Mouse (Mus musculus): ENCODE data around the gene Hoxa6. TPM values are rescaled to one million over a fixed set of nuclear protein-coding genes. Genes with fewer than 3 reads are reported as not detected.
A peak's percentile ranks its signal among the peaks of the same experiment; 100 is the strongest.

The Hoxa6 gene
- polyA plus RNA-seq, 1 experiment from 2014 or later = not detected

GRCm38 (mm10) chr6:52223939-52224760 is 15.6 kb upstream of the Hoxa6 start:
- WGBS = 1% methylated on average over 24 of the region's 24 CpGs
- H3K4me2 ChIP-seq (replicated peaks) = no peak overlapping the region

DNA sequence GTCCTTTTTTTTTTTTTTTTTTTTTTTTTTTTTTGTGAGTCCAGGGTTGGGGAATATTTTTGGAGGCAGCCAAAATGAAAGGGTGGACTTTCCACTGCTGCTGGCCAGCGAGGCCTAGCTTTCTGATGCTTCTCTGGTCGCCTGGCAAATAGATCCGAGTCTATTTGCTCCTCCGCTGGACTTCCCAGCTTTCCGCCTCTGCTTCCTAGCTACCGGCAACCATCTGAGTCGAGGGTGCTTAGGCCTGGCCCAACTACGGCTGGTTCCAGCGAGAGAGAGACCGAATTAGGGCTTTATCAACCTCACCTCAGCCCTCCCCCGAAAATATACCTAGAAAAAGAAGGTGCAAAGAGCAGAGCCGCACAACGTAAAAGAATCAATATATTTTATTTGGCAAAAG is 14.2 kb upstream of the Hoxa6 start:
- 8% methylated on average over 13 of the region's 13 CpGs for WGBS
- ATAC-seq (ENCODE audit: insufficient number of reproducible peaks, insufficient read depth, low FRiP score, low TSS enrichment) = no peak
- no peak overlapping the region for H3K9ac ChIP-seq

More at GRCm38 (mm10) chr6:52223939-52224760, 15.6 kb upstream of the Hoxa6 start:
- Histone ChIP-seq H3K4me3 (no peak overlapping the region), H3K27ac (no peak overlapping the region), H3K36me3 (no peaks in the 10 kb centered on the region), H3K4me1 (no peaks in the 10 kb centered on the region), H3K27me3 (peaks cover 95% of the 10 kb centered on the region), H3K9ac (no peak overlapping the region), H3K9me3 (no peaks in the 10 kb centered on the region)
- no peak for ATAC-seq (ENCODE audit: insufficient number of reproducible peaks, insufficient read depth, low FRiP score, low TSS enrichment)

GRCm38 (mm10) chr6:52221993-52222685 is 13.6 kb upstream of the Hoxa6 start:
- Histone ChIP-seq H3K9ac (no peak overlapping the region), H3K27ac (no peak overlapping the region), H3K4me2 (replicated peaks) (peak overlapping the region; percentile 84), H3K4me3 (peak overlapping the region; percentile 48; the same call in 1 of the 2 replicates), H3K9me3 (no peaks in the 10 kb centered on the region), H3K36me3 (no peaks in the 10 kb centered on the region), H3K4me1 (peaks cover under 1% of the 10 kb centered on the region; the same call in 1 of the 2 replicates), H3K27me3 (peaks cover 98% of the 10 kb centered on the region)
- ATAC-seq (ENCODE audit: insufficient number of reproducible peaks, insufficient read depth, low FRiP score, low TSS enrichment) = no peak
- WGBS = 5% methylated on average over 21 of the region's 21 CpGs

More for the DNA sequence above, 14.2 kb upstream of the Hoxa6 start:
- H3K9me3 ChIP-seq = no peaks in the 10 kb centered on the region
- no peak overlapping the region for H3K4me2 ChIP-seq (replicated peaks)
- H3K27me3 ChIP-seq = peaks cover 98% of the 10 kb centered on the region
- no peaks in the 10 kb centered on the region for H3K4me1 ChIP-seq
- H3K36me3 ChIP-seq = no peaks in the 10 kb centered on the region
- H3K27ac ChIP-seq = no peak overlapping the region
- H3K4me3 ChIP-seq = no peak overlapping the region

DNA sequence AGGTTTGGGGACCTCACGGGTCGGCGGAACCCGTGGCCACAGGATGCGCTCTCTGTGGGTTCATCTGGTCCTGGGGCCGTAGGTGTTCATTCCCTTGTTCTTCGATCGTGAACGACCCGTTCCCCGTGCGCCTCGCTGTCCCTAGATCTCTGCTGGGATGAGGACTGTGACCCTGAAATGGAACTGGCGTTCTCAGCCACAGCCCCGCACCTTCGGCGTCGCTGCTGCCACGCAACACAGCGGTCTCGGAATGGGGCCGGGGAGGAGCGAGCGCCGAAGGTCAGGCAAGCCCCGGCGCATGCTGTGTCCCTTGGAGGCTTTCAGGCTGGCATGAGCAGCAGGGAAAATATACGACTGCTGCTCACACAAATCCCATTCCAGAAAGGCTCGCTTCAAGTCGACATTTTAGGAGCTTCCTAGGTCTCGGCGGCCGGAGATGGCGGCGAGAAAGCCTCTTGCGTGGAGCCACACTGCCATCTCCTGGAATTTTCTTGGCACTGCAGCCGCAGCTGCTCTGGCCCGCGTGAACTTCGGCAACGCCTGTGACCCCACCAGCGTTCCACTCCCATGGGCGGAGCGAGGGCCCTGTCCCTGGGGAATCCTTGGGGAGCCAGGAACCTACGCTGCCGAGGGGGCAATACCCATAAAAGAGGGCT is 12.9 kb upstream of the Hoxa6 start, which contains the start of gene Hoxa7:
TSS of gene Hoxa7 (minus strand) at position 518 of the 656 bp plus-strand sequence.
- peak within 1 kb of the TSS; percentile 48 for H3K4me3 ChIP-seq
- H3K9me3 ChIP-seq = no peaks in the 10 kb centered on the region
- no peaks in the 10 kb centered on the region for H3K36me3 ChIP-seq
- ATAC-seq (ENCODE audit: insufficient number of reproducible peaks, insufficient read depth, low FRiP score, low TSS enrichment) = no peak
- WGBS = 2% methylated on average over 46 of the region's 46 CpGs
- H3K4me1 ChIP-seq = peaks cover 5% of the 10 kb centered on the region
- H3K27me3 ChIP-seq = peaks cover 98% of the 10 kb centered on the region
- no peak within 1 kb of the TSS for H3K27ac ChIP-seq
- peak within 1 kb of the TSS; percentile 84 for H3K4me2 ChIP-seq (replicated peaks)
- H3K9ac ChIP-seq = peak within 1 kb of the TSS; percentile 54

DNA sequence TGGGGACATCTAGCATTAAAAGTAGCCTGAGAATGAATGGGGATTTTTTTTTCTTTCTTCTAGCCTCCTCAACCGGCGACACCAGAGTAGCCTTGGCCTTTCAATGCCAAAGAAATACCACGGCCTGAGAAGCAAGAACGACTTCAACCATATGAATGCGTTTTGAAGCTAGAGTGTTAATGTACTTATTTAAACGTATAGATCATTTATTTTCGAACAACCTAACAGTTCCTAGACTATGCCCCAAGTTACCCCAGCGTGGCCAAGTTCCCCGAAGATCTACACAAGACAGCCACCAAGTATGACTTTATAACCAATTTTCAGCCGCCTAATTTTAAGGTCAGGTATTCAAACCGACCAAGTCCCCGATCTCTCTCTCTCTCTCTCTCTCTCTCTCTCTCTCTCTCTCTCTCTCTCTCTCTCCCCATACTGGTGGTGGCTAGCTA is 12.4 kb upstream of the Hoxa6 start:
- Histone ChIP-seq H3K27me3 (peaks cover 98% of the 10 kb centered on the region), H3K4me3 (peak overlapping the region; percentile 48), H3K9ac (no peak overlapping the region), H3K4me2 (replicated peaks) (peak overlapping the region; percentile 84), H3K27ac (no peak overlapping the region), H3K4me1 (peaks cover 5% of the 10 kb centered on the region), H3K36me3 (no peaks in the 10 kb centered on the region), H3K9me3 (no peaks in the 10 kb centered on the region)
- ATAC-seq (ENCODE audit: insufficient number of reproducible peaks, insufficient read depth, low FRiP score, low TSS enrichment) = no peak
- 6% methylated on average over 12 of the region's 12 CpGs for WGBS

GRCm38 (mm10) chr6:52220003-52220864 is 11.7 kb upstream of the Hoxa6 start:
- H3K4me2 ChIP-seq (replicated peaks) = no peak overlapping the region
- H3K27me3 ChIP-seq = peaks cover 98% of the 10 kb centered on the region
- no peak for ATAC-seq (ENCODE audit: insufficient number of reproducible peaks, insufficient read depth, low FRiP score, low TSS enrichment)
- peaks cover 5% of the 10 kb centered on the region for H3K4me1 ChIP-seq
- H3K9me3 ChIP-seq = no peaks in the 10 kb centered on the region
- no peak overlapping the region for H3K4me3 ChIP-seq
- no peaks in the 10 kb centered on the region for H3K36me3 ChIP-seq
- H3K27ac ChIP-seq = no peak overlapping the region
- H3K9ac ChIP-seq = no peak overlapping the region
- WGBS = 13% methylated on average over 32 of the region's 32 CpGs

DNA sequence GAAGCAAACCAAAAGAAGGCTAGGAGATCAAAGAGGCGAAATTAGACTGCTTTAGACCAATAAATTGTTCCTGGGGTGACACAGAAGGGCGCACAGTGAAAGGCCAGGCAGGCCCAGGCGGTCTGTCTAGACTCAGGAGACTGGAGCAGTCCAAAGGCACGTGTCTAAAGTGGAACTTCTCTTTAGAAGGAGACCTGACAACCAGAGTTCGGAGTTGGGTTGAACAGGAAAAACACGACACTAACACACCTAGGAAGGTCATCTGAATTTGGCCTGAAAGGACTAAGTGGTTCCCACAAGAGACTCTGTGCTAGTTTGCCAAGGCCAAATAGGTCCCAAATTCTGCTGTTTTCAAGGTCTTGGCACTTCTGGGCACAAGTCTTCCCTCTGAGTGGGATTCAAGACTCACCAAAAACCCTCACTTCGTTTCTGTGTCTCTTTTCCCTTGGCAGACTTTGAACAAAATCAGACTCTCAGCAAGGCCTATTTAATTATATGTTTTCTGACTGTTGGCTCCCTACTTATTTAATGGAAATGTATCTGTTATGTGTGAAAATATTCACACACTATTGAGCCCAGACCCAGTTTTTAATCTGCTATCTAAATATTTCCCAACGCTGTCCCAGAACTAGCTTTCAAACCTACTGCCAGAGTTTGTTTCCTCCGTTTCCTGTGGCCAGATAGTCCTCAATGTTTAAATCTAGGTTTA is 10.9 kb upstream of the Hoxa6 start:
- H3K4me1 ChIP-seq = peaks cover 5% of the 10 kb centered on the region
- H3K4me2 ChIP-seq (replicated peaks) = no peak overlapping the region

DNA sequence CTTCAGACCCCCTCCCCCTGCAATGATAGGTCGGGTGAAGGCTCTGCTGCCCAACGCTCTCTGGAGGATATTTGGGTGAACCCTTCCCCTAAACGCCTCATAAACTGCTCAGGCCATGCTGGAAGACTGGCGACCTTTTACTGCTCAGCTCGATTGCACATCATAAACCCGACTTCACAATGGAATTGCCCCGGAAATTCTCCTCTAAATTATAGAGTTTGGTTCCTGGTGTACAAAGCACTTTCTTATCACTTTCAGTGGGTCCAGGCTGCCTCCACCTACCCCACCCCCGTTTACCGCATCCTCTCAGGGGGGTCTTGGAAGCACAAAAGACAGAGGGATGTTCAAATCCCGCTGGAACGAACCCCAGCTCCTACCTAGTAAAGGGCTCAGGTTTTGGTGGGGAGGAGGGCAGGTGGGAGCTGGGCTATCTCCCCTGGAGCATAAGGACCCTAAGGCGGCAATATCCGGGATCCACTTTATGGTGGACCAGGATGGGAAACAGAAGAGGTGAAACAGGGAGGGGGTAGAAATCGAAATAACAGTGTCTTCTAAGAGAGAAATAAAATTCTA is 10.2 kb upstream of the Hoxa6 start:
- H3K27me3 ChIP-seq = peaks cover 98% of the 10 kb centered on the region
- H3K4me1 ChIP-seq = peaks cover 5% of the 10 kb centered on the region
- no peak overlapping the region for H3K27ac ChIP-seq
- H3K9ac ChIP-seq = no peak overlapping the region
- H3K4me2 ChIP-seq (replicated peaks) = no peak overlapping the region
- no peak for ATAC-seq (ENCODE audit: insufficient number of reproducible peaks, insufficient read depth, low FRiP score, low TSS enrichment)
- 9% methylated on average over 14 of the region's 14 CpGs for WGBS
- H3K9me3 ChIP-seq = no peaks in the 10 kb centered on the region
- H3K4me3 ChIP-seq = no peak overlapping the region
- no peaks in the 10 kb centered on the region for H3K36me3 ChIP-seq

More for the DNA sequence above, 10.9 kb upstream of the Hoxa6 start:
- no peak overlapping the region for H3K27ac ChIP-seq
- H3K4me3 ChIP-seq = no peak overlapping the region
- WGBS = 20% methylated on average over 9 of the region's 9 CpGs
- H3K9ac ChIP-seq = no peak overlapping the region
- H3K27me3 ChIP-seq = peaks cover 98% of the 10 kb centered on the region
- no peaks in the 10 kb centered on the region for H3K36me3 ChIP-seq
- no peak for ATAC-seq (ENCODE audit: insufficient number of reproducible peaks, insufficient read depth, low FRiP score, low TSS enrichment)
- no peaks in the 10 kb centered on the region for H3K9me3 ChIP-seq

DNA sequence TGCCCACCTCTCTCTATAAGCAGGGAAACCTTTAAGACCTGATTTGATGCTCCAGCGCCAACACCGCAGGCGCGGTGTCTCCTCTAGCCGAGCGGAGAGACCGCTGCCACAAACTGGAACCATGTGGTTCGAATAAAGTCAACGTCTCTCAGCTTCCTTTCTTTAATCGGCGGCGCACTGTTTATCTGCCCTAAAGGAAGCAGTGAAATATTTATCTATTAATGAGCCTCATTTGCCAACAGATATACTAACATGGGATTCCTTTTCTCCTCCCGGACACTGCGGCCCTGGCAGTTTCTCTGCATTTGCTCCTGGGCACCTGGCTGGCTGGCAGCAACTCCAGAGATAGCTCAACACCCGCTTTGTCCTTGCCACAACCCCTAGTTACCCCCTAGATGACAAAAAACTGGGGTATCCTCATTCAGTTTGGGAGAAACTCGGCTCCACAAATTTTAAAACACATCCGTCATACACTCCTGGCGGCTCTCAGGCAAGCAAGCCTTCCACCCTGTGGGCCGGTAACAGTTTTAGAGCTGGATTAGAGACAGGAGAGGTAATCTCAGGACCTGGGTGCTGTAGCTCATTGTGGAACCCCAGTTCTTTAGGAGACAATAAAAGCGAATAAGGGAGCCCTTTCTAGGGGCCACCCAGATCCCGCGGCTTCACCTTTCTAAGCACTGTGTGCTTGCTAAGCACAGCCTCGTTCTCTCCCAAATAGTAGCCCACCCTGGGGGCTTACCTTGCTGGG is 9.5 kb upstream of the Hoxa6 start:
- WGBS = 3% methylated on average over 23 of the region's 23 CpGs
- Histone ChIP-seq H3K4me2 (replicated peaks) (peak overlapping the region; percentile 43), H3K4me3 (peak overlapping the region; percentile 29; the same call in 1 of the 2 replicates), H3K27ac (no peak overlapping the region), H3K9me3 (no peaks in the 10 kb centered on the region), H3K9ac (no peak overlapping the region), H3K36me3 (no peaks in the 10 kb centered on the region), H3K27me3 (peaks cover 95% of the 10 kb centered on the region), H3K4me1 (peaks cover 5% of the 10 kb centered on the region)
- ATAC-seq (ENCODE audit: insufficient number of reproducible peaks, insufficient read depth, low FRiP score, low TSS enrichment) = no peak

GRCm38 (mm10) chr6:52217459-52217768 is 8.9 kb upstream of the Hoxa6 start:
- H3K27me3 ChIP-seq = peaks cover 95% of the 10 kb centered on the region
- no peak for ATAC-seq (ENCODE audit: insufficient number of reproducible peaks, insufficient read depth, low FRiP score, low TSS enrichment)
- H3K9ac ChIP-seq = no peak overlapping the region
- no peaks in the 10 kb centered on the region for H3K36me3 ChIP-seq
- H3K4me2 ChIP-seq (replicated peaks) = peak overlapping the region; percentile 43
- H3K9me3 ChIP-seq = no peaks in the 10 kb centered on the region
- H3K4me1 ChIP-seq = peaks cover 5% of the 10 kb centered on the region
- WGBS = under 1% methylated on average over 25 of the region's 25 CpGs
- no peak overlapping the region for H3K27ac ChIP-seq
- H3K4me3 ChIP-seq = peak overlapping the region; percentile 29
